Mouse (Mus musculus) thymus, adult 2 months (tissue): ENCODE data around the gene Hspg2.

Source experiments
- CTCF ChIP-seq: fragments of 200-500 bp; IDR thresholded peaks from 2 replicates; pipeline ENCODE4 v1.5.1; 2012; ENCODE audit warnings: mild to moderate bottlenecking, control low read depth, low read length, moderate library complexity, borderline replicate concordance; ENCODE audit not compliant: control insufficient read depth, poor library complexity, insufficient read depth; ENCODE audit errors: extremely low read depth
- POLR2A ChIP-seq: fragments of 200-500 bp; IDR thresholded peaks from 2 replicates; pipeline ENCODE4 v1.6.1; 2012; ENCODE audit warnings: mild to moderate bottlenecking, low read length, control low read depth, moderate library complexity; ENCODE audit not compliant: control insufficient read depth, poor library complexity, insufficient read depth; ENCODE audit errors: extremely low read depth

DNA sequence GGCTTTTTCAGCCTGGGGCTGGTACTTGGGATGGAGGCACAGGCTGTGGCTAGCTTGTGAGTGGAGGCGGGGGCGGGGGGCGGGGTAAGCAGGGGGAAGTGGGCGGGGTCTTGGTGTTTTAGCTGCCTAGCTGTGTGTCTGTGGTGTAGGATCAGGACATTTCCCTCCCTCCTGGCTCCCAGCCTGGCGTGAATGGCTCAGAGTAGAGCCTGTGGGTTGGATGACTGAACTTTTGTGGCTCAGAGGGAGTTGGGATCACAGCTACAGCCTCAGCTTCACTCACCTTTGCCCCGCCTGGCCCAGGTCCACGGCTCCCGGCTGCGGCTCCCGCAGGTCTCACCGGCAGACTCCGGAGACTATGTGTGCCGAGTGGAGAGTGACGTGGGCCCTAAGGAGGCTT lies 71.8 kb downstream of the Hspg2 start:
- no peak for TF ChIP-seq CTCF
- no peak for TF ChIP-seq POLR2A
